Mouse (Mus musculus) heart, postnatal 0 days (tissue): ENCODE measurements around the gene Dnajb14.

Source experiments
- CTCF ChIP-seq: IDR thresholded peaks from 2 replicates; pipeline ENCODE4 v1.5.1; 2016; ENCODE audit warnings: antibody characterized with exemption, control low read depth, low read depth
- EP300 ChIP-seq: IDR thresholded peaks from 2 replicates; pipeline ENCODE4 v1.6.1; 2016; ENCODE audit warnings: antibody characterized with exemption, low read depth

DNA sequence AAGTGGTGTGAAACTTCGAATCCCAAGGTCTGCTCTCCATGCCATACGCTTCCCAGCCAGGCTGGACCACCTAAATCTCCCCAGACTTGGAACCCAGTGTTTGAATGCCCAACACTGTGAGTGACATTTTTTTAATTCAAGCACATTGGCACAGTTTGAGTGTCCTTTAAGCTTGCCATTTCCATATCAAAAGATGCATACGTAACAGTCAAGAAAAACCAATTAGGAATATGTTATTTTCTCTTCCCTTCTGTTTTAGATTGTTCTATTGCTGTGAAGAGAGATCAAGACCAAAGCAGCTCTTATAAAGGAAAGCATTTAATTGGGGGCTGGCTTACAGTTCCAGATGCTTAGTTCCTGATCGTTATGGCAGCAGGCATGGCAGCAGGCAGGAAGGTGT, 6.0 kb upstream of the Dnajb14 start:
- no peak for TF ChIP-seq CTCF
- no peak for TF ChIP-seq EP300
